Mouse (Mus musculus) limb, embryonic 14.5 days (tissue): ENCODE results near the gene Cldn20. TPM values are rescaled to one million over a fixed set of nuclear protein-coding genes. Genes with fewer than 3 reads are reported as not detected.

Experiments
- ATAC-seq: fragments of 200-750 bp; cut with Nextera tagmentation; 2 replicates; pipeline ENCODE4 v1.8.0; 2017; ENCODE audit warnings: low read depth, moderate number of reproducible peaks, moderate TSS enrichment; ENCODE audit not compliant: low FRiP score
- DNase-seq: peaks from one replicate; pipeline ENCODE4 v3.0.0-alpha.2; 2015; ENCODE audit warnings: low spot score
- H3K27ac ChIP-seq: fragments of 300-500 bp; sonication (generic); replicated peaks from 2 replicates; pipeline ENCODE4 v1.5.1; 2014; ENCODE audit warnings: low read depth, mild to moderate bottlenecking, low read length, moderate library complexity, mixed read lengths
- H3K27me3 ChIP-seq: fragments of 300-500 bp; sonication (generic); 2 replicates; pipeline ENCODE4 v1.6.1; 2014; ENCODE audit warnings: low read length, mixed read lengths; ENCODE audit not compliant: control insufficient read depth, insufficient read depth
- H3K36me3 ChIP-seq: fragments of 300-500 bp; sonication (generic); 2 replicates; pipeline ENCODE4 v1.6.1; 2014; ENCODE audit warnings: mild to moderate bottlenecking, low read length, moderate library complexity, mixed read lengths; ENCODE audit not compliant: control insufficient read depth, insufficient read depth
- H3K4me1 ChIP-seq: fragments of 300-500 bp; sonication (generic); 2 replicates; pipeline ENCODE4 v1.6.1; 2014; ENCODE audit warnings: antibody characterized with exemption, low read length, mixed read lengths; ENCODE audit not compliant: control insufficient read depth, insufficient read depth
- H3K4me2 ChIP-seq: fragments of 300-500 bp; sonication (generic); replicated peaks from 2 replicates; pipeline ENCODE4 v1.6.1; 2014; ENCODE audit warnings: low read depth, mild to moderate bottlenecking, low read length, moderate library complexity; ENCODE audit not compliant: severe bottlenecking
- H3K4me3 ChIP-seq: fragments of 300-500 bp; sonication (generic); replicated peaks from 2 replicates; pipeline ENCODE4 v1.5.1; 2014; ENCODE audit warnings: low read length
- H3K9ac ChIP-seq: fragments of 300-500 bp; sonication (generic); 2 replicates; pipeline ENCODE4 v1.6.1; 2014; ENCODE audit warnings: mild to moderate bottlenecking, low read depth, low read length, moderate library complexity; ENCODE audit not compliant: severe bottlenecking
- H3K9me3 ChIP-seq: fragments of 300-500 bp; sonication (generic); 2 replicates; pipeline ENCODE4 v1.6.1; 2016; ENCODE audit warnings: low read length; ENCODE audit not compliant: control insufficient read depth
- POLR2A ChIP-seq: fragments of 200-500 bp; IDR thresholded peaks from 2 replicates; pipeline ENCODE4 v1.8.0; 2012; ENCODE audit warnings: inconsistent platforms, mild to moderate bottlenecking, moderate library complexity, borderline replicate concordance; ENCODE audit not compliant: insufficient read depth, insufficient read length; ENCODE audit errors: extremely low read depth
- WGBS: fragments of 180-500 bp; shearing (Covaris S2); extraction: QIAGEN DNeasy Blood & Tissue Kit; methylation state at CpG from one replicate; pipeline ENCODE4 v1.1.7; 2014; 5-methylcytosine and 5-hydroxymethylcytosine counted together
- polyA plus RNA-seq, 2 experiments: library from polyadenylated mRNA; depleted of rRNA in 1 of 2; stranded (reverse) in 1 of 2; unstranded in 1 of 2; fragments of >200 nt; fragmentation: Nextera tagmentation in 1 of 2; extraction: Ambion mirVana in 1 of 2; gene quantifications; 2 replicates each; pipeline versions ENCODE4 v1.2.1 to v1.2.3; 2012 to 2014

Gene Cldn20
- polyA plus RNA-seq, 2 experiments, result 1.0 TPM; not detected in 1

- WGBS, result 86% methylated on average over 11 of the region's 11 CpGs
- no peaks in the 10 kb centered on the region for H3K4me1 ChIP-seq
- DNase-seq (no peak), ATAC-seq (no peak)
- H3K27ac ChIP-seq, result no peak overlapping the region
- H3K4me2 ChIP-seq, result no peak overlapping the region
- no peaks in the 10 kb centered on the region for H3K27me3 ChIP-seq
- peaks cover 32% of the 10 kb centered on the region for H3K36me3 ChIP-seq
- no peaks in the 10 kb centered on the region for H3K9me3 ChIP-seq
- H3K4me3 ChIP-seq, result no peak overlapping the region
- H3K9ac ChIP-seq, result no peak overlapping the region
- TF ChIP-seq POLR2A, result no peak
Measured at GRCm38 (mm10) chr17:3490216-3490895, 42.0 kb upstream of the Cldn20 start.

GRCm38 (mm10) chr17:3491065-3491464 lies 41.3 kb upstream of the Cldn20 start:
- DNase-seq, result no peak
- 64% methylated on average over 5 of the region's 5 CpGs for WGBS
- no peak for ATAC-seq

GRCm38 (mm10) chr17:3491667-3492066 lies 40.7 kb upstream of the Cldn20 start:
- Histone ChIP-seq H3K9ac (no peak overlapping the region), H3K27ac (no peak overlapping the region), H3K36me3 (peaks cover 22% of the 10 kb centered on the region), H3K4me1 (no peaks in the 10 kb centered on the region), H3K9me3 (no peaks in the 10 kb centered on the region), H3K27me3 (no peaks in the 10 kb centered on the region), H3K4me3 (no peak overlapping the region), H3K4me2 (no peak overlapping the region)
- TF ChIP-seq POLR2A, result no peak
- no peak for ATAC-seq
- DNase-seq, result no peak
- WGBS, result 88% methylated on average over 6 of the region's 6 CpGs

More at GRCm38 (mm10) chr17:3491065-3491464, 41.3 kb upstream of the Cldn20 start:
- no peaks in the 10 kb centered on the region for H3K27me3 ChIP-seq
- no peaks in the 10 kb centered on the region for H3K4me1 ChIP-seq
- peaks cover 28% of the 10 kb centered on the region for H3K36me3 ChIP-seq
- H3K4me3 ChIP-seq, result no peak overlapping the region
- H3K4me2 ChIP-seq, result no peak overlapping the region
- no peak overlapping the region for H3K9ac ChIP-seq
- H3K27ac ChIP-seq, result no peak overlapping the region
- no peak for TF ChIP-seq POLR2A
- no peaks in the 10 kb centered on the region for H3K9me3 ChIP-seq

GRCm38 (mm10) chr17:3495576-3495975 lies 36.8 kb upstream of the Cldn20 start:
- H3K4me2 ChIP-seq, result no peak overlapping the region
- ATAC-seq (no peak), DNase-seq (no peak)
- 68% methylated on average over 2 of the region's 2 CpGs for WGBS
- H3K9ac ChIP-seq, result no peak overlapping the region
- no peak overlapping the region for H3K4me3 ChIP-seq
- H3K36me3 ChIP-seq, result peaks cover 8% of the 10 kb centered on the region
- no peaks in the 10 kb centered on the region for H3K9me3 ChIP-seq
- no peak for TF ChIP-seq POLR2A
- no peaks in the 10 kb centered on the region for H3K4me1 ChIP-seq
- no peak overlapping the region for H3K27ac ChIP-seq
- H3K27me3 ChIP-seq, result no peaks in the 10 kb centered on the region

GRCm38 (mm10) chr17:3496080-3496479 lies 36.3 kb upstream of the Cldn20 start:
- Histone ChIP-seq H3K9ac (no peak overlapping the region), H3K36me3 (peaks cover 8% of the 10 kb centered on the region), H3K9me3 (no peaks in the 10 kb centered on the region), H3K27me3 (no peaks in the 10 kb centered on the region), H3K27ac (no peak overlapping the region), H3K4me2 (no peak overlapping the region), H3K4me1 (no peaks in the 10 kb centered on the region), H3K4me3 (no peak overlapping the region)
- TF ChIP-seq POLR2A, result no peak
- ATAC-seq (no peak), DNase-seq (no peak)
- 84% methylated on average over 3 of the region's 3 CpGs for WGBS
